Mouse (Mus musculus) urinary bladder, adult 2 months (tissue): ENCODE measurements around the gene Hsd17b13. TPM values are rescaled to one million over a fixed set of nuclear protein-coding genes. Genes with fewer than 3 reads are reported as not detected.
"Not testable (repeated sequence)": the region's sequence is repeated elsewhere in the genome, so short reads cannot be mapped to it uniquely, and the experiment has no call there.

Experiments
- DNase-seq: peaks from one replicate; pipeline ENCODE4 v3.0.0; 2022; ENCODE audit warnings: low spot score
- polyA plus RNA-seq: library from polyadenylated mRNA; depleted of rRNA; stranded (reverse); fragments of >200 nt; gene quantifications from 2 replicates; pipeline ENCODE4 v1.2.3, GENCODE M21; 2012; rRNA removed

The Hsd17b13 gene
- 1.4 and 1.7 TPM in 2 replicates for polyA plus RNA-seq

GRCm38 (mm10) chr5:103977297-103977696 is at the start of gene Hsd17b13:
Hsd17b13 (minus strand) TSS chr5:103977410.
- DNase-seq: no peak

DNA sequence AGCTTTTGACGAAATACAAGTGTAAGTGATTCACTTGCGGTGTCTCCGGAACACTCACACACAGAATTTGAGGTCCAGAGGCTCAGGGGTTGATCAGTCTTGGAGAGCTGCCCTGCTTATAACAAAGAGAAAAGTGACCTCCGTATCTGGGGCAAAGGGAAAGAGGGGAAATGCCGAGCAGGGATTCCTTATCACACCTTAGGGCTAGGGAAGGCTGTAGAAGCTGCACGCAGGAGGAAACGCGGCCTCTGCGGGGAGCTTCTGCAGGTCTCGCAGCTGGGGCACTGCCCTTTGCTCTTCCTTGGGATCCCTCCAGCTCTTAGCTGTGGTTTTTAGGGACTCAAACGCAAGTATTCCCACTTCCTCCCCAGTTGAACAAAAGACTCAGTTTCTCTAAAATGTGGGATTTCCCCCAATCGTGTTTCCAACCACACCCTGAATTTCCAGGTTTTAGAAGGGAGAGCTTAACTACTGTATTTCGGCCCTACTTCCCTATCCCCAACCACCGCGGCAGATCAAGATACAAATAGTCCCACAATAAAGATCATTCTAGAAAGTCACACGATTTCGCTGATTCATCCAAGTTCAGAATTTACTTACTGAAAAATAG is 48.1 kb upstream of the Hsd17b13 start:
- DNase-seq: no peak

DNA sequence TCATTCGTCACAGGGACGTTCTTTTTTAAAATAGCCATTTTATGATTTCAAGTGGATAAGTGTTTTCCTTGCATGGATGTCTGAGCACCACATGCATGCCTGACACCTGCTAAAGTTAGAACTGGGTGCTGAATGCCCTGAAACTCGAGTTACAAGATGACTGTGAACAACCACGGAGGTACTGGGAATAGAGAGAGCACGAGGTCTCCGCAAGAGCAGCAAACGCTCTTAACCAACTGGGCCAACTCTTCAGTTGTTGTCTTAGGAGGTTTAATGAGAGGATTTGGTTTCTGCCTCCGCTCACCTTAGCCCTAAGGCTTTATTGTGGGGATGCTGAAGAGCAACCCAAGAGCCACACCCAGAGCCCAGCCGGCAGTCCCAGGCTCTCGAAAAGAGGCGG is 47.6 kb upstream of the Hsd17b13 start:
- DNase-seq: no peak

DNA sequence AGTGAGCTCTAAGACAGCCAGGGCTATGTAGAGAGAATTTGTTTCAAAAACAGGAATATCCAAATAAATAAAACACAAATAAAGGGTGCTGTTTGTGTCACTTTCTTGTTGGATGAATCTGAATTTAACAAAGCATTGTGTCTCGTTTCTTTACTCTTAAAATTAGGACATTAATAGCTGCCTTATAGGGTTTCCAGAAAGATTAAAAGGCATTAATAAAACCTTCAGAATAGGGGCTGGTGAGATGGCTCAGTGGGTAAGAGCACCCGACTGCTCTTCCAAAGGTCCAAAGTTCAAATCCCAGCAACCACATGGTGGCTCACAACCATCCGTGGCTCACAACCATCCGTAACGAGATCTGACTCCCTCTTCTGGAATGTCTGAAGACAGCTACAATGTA is 47.0 kb upstream of the Hsd17b13 start:
- DNase-seq: not testable (repeated sequence)

DNA sequence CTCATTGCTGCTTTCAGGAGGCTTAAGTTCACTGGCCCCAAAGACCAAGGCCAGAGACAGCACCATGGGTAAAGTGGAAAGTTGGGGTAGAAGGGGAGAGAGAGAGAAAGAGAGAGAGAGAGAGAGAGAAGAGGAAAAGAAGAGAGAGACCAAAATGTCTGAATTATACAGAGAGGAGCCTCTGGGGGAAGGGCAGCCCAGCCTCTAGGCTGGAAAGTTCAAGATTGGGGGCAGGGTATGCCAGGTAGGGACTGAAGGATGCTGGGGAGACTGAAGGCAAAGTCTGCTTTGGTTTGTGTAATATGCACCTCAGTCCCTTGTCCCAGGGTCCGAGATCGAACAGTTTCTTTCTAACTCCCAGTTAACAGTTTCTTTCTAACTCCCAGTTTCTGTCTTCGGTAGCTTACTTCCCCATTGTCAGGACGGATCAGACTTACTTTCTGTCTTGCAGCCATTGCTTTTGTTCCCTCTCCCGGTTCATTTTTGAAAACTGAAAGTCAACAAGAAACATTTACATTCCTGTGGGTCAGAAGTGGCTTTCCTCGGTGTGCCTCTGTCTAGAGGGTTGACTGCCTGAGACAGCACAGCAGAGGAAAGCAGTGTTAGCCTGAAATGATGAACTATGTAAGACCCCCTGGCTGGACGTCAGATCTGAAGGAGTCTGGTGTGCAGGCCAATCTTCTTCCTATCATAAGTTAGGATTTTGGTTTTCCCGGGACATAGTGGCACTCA is 46.2 kb upstream of the Hsd17b13 start:
- DNase-seq: no peak

DNA sequence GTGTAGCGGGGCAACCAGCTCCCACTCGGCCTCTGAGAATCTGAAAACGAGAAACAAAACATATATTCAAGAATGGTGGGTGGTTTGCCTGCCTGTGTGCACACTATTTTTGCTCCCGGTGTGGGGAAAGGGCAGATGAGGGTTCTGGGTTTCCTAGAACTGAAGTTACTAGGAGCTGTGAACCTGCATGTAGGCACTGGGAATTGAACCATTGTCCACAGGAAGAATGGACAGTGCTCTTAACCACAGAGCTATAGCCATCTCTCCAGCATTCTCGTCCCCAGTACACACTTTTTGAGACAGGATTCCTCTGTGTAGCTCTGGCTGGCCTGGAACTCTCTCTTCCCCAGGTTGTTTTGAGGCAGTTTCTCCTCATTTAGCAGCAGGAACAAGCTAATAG is 45.3 kb upstream of the Hsd17b13 start:
- no peak for DNase-seq

DNA sequence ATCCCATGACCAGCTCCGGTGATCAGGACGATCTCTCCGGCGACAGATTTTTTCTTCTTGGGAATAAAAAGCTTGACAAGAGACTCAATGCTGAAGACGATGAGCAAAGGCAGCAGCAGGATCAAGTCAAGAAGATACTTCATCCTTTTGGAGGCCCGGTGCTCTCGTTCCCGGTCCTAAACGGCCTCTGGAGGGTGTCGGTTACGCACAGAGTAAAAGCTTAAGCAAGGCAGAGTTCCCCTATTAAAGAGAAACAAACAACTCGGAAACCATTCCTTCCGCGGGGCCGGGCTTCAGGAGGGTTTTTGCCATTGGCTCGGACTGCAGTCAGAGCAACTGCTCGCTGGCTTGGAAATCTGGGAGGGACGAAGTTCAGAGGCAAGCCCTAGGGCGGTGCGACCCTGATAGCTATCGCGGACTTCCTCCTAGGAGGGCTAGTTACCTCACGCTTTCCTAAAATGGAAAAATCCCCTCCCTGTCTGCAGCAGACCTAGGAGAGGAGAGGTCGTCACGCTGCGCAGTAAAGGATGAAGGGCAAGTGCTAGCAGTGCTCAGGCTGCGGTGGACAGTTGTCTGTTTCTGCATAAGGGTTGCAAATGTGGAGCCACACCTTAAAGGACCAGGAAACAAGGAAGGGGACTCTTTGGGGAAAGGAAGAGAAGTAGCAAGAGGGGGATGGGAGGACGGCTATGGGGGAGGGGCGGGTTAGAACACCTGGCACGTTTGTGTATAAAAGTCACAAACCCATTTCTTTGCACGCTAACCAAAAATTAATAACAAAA is 44.6 kb upstream of the Hsd17b13 start, which contains the start of gene Hsd17b11:
Gene Hsd17b11 (minus strand): TSS at position 323 of the 782 bp plus-strand sequence.
- peak; percentile 73 for DNase-seq

- no peak for DNase-seq
Observed at GRCm38 (mm10) chr5:104011419-104011818, 34.2 kb upstream of the Hsd17b13 start.

GRCm38 (mm10) chr5:104010261-104010660 is 33.1 kb upstream of the Hsd17b13 start:
- no peak for DNase-seq

DNA sequence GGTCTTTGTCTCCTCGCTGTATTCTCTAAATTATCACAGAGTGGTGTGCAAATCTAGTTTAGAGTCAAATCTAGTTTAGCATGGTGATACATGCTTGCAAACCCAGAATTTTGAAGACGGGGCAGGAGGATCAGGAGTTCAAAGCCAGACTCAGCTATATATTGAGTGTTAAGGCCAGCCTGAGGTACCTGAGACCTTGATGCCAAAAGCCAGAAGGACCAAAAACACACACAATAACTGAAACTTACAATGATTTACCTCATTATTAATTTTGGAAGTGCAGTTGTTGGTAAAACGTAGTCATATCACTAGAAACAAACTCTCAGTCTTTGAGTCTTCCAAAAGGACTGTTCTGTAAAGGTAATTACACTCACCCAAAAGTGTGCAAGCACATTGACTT is 32.2 kb upstream of the Hsd17b13 start:
- no peak for DNase-seq

GRCm38 (mm10) chr5:104007801-104008200 is 30.6 kb upstream of the Hsd17b13 start:
- DNase-seq: no peak

DNA sequence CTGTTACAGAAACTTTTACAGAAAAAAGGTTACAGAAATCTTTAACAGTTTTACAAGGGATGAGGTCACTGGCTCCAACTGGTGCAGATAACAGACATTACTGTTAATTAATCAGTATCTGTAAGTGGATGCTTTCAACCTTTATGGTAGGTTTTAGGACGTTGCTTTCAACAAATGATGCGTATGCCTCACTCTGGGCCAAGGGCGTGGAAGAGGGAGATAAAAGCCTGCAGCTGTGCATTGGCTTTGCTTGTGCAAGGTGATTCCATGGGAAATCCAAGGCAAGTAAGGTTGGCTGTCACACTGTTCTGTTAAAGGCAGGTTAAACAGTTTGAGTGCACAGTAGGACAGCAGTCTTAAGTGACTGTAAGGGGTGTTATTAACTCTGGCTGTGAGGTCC is 29.6 kb upstream of the Hsd17b13 start:
- DNase-seq: no peak

- DNase-seq: no peak
Observed at GRCm38 (mm10) chr5:104003955-104004354, 26.7 kb upstream of the Hsd17b13 start.

DNA sequence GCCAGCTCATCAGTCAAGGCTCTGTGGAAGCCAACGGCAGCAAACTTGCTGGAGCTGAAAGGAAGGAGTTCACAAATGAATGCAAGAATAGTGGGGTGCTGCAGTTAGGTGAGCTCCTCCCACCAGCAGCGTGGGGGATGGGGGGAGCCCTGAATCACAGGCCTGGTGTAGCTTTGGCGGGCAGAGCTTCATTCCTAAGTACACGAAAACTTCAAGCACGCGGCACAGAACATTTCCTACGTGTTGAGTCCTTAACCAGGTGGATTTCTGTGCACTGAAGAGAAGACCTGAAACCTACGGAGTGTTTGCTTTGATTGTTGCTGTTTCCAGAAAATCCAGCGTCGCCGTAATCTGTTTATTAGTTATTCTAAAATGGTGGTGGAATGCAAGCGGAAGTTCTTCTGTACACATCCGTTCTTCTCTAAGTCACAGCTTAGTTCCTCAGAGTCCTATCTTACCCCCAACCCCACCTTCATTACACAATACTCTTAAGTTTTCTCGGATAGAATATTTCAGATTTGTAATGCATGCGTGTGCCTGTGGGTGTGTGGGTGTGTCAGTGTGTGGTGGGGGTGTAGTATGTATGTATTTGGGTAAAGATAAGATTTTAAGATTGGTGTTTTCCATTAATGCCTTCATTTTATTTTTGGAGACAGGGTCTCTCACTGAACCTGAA is 26.2 kb upstream of the Hsd17b13 start:
- no peak for DNase-seq

GRCm38 (mm10) chr5:104002549-104003255 is 25.5 kb upstream of the Hsd17b13 start:
- DNase-seq: no peak

- DNase-seq: peak; percentile 62
Observed at GRCm38 (mm10) chr5:103999738-104000137, 22.5 kb upstream of the Hsd17b13 start.

- DNase-seq: no peak
Observed at GRCm38 (mm10) chr5:103998739-103999138, 21.5 kb upstream of the Hsd17b13 start.

- DNase-seq: no peak
Observed at GRCm38 (mm10) chr5:103995181-103995580, 18.0 kb upstream of the Hsd17b13 start.

- DNase-seq: no peak
Observed at GRCm38 (mm10) chr5:103994669-103995068, 17.5 kb upstream of the Hsd17b13 start.

DNA sequence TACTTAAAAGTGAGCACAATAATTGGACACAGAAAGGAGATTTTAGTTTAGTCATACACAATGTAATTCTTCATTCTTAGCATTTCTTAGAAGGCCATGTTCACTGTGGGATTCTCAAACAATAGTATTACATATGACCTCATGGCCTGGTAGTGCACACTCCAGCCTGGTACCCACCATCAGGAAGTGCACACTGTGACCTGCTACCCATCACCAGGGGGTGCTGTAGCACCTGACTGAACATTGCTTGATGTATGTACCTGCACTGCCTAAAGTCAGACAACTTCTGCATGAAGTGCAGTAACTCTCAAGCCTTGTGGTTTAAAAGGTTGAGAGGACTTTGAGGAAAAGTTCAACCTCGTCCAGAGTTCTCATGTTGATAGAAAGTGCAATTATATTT is 16.4 kb upstream of the Hsd17b13 start:
- DNase-seq: no peak

GRCm38 (mm10) chr5:103992831-103993230 is 15.6 kb upstream of the Hsd17b13 start:
- no peak for DNase-seq
